Comparison of ENCODE assay signal across 7 mouse cellular contexts in the genomic region with DNA sequence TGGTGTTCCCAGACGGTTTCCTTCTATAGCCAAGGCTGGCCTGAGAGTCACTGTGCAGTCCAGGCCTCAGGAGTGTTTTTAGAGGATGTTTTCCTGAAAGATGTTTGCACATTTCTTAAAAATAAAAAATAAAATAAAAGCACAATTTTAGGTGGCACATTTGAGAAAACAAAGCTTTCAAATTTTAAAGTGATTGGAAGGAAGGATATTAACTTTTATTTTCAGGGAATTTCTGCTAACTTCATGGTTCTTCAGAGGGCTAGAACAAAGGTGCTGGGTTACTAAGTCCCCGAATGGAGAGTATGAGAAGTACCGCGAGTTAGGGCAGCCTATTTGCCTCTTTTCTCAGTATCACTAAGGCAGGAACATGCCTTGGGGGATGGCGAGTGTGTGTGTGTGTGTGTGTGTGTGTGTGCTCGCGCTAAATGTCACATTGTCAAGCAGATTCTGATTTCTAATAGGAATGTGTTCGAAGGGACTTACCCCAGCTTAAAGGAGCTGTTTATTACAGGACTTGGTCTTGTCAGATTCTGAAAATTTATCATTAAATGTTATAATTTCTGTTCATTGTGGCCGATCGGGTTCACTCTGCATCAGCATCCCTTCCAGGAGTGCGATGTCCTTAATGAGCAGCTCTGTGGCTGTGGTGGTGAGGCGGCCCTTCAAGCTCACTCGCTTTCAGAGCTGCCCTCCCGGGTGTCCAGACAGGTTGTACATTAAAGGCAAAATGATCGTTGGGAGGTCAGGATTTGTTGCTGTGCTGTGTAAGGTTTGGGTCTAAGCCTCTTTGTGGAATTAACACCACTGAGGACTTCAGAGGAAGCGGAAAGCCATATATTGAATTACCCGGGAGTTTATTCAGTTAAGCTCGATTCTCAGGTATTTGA. TPM values are rescaled to one million over a fixed set of nuclear protein-coding genes. Genes with fewer than 3 reads are reported as not detected.
A peak's percentile ranks its signal among the peaks of the same experiment; 100 is the strongest.
DNase-seq lines count a peak whose midpoint lies in the region; ATAC-seq lines count a peak whose summit lies in the region.

No protein-coding gene starts in this region.

- no peaks in the 10 kb centered on the region for H3K9me3 ChIP-seq in lung, embryonic 16.5 days (ENCODE audit: control insufficient read depth, low read length)
- H3K9me3 ChIP-seq in midbrain, embryonic 13.5 days = no peaks in the 10 kb centered on the region

- ATAC-seq in lung, embryonic 16.5 days (ENCODE audit: low read depth) = no peak
- no peak; the same call in 1 of the 2 replicates for ATAC-seq in midbrain, embryonic 13.5 days
- no peak for ATAC-seq in activated CD4-positive, CD25-positive, alpha-beta regulatory T cell, adult 4 months

- peak overlapping the region; percentile 74 for H3K4me2 ChIP-seq in lung, embryonic 16.5 days (ENCODE audit: low read depth, low read length)
- peak overlapping the region; percentile 74 for H3K4me2 ChIP-seq in midbrain, embryonic 13.5 days (replicated peaks)

- intact Hi-C loops in heart, postnatal 36 days (cut with DNase I) = loop anchor here (2.0 kb wide), 1 partner anchor 55 kb away; no protein-coding TSS in a partner anchor

- H3K27ac ChIP-seq in lung, embryonic 16.5 days (ENCODE audit: low read length) = peak overlapping the region; percentile 90
- H3K27ac ChIP-seq in midbrain, embryonic 13.5 days = peak overlapping the region; percentile 96

- no peaks in the 10 kb centered on the region for H3K36me3 ChIP-seq in lung, embryonic 16.5 days (ENCODE audit: control insufficient read depth, insufficient read depth, low read length)
- no peaks in the 10 kb centered on the region for H3K36me3 ChIP-seq in midbrain, embryonic 13.5 days

- peaks cover 33% of the 10 kb centered on the region for H3K4me1 ChIP-seq in lung, embryonic 16.5 days (replicated peaks; ENCODE audit: control insufficient read depth, insufficient read depth, low read length)
- peaks cover 51% of the 10 kb centered on the region for H3K4me1 ChIP-seq in midbrain, embryonic 13.5 days (replicated peaks)

- DNase-seq in lung, postnatal 14 days = no peak
- DNase-seq in embryo, embryonic 10.5 days (ENCODE audit: low spot score) = peak; percentile 61
- DNase-seq in heart, postnatal 36 days = peak; percentile 25 to 37
- DNase-seq in ovary, postnatal 10 days (ENCODE audit: low spot score) = no peak

- WGBS in lung, embryonic 16.5 days = 20% methylated on average over 18 of the region's 18 CpGs
- WGBS in midbrain, embryonic 13.5 days = 18% methylated on average over 18 of the region's 18 CpGs

- H3K4me3 ChIP-seq in lung, embryonic 16.5 days (ENCODE audit: low read length) = peak overlapping the region; percentile 95
- H3K4me3 ChIP-seq in midbrain, embryonic 13.5 days (replicated peaks) = peak overlapping the region; percentile 97

- H3K27me3 ChIP-seq in lung, embryonic 16.5 days (ENCODE audit: control insufficient read depth, insufficient read depth, low read depth, low read length) = no peaks in the 10 kb centered on the region
- peaks cover 3% of the 10 kb centered on the region; the same call in 1 of the 2 replicates for H3K27me3 ChIP-seq in midbrain, embryonic 13.5 days

- peak overlapping the region; percentile 96 for H3K9ac ChIP-seq in lung, embryonic 16.5 days (ENCODE audit: low read length)
- H3K9ac ChIP-seq in midbrain, embryonic 13.5 days (replicated peaks) = peak overlapping the region; percentile 94

RNA-seq across cellular contexts. Expression of a gene that starts 1.6 kb away (rescaled TPM):
- 10.2 and 15.2 TPM in 2 replicates for polyA plus RNA-seq in lung, embryonic 16.5 days (2015; fragmentation: Nextera tagmentation; extraction: Ambion mirVana)
- total RNA-seq in heart, postnatal 36 days (2021) = 10 to 100 TPM; 54.6 to 57.8 TPM
- 8.2 and 9.4 TPM in 2 replicates for polyA plus RNA-seq in midbrain, embryonic 13.5 days (2015; fragmentation: Nextera tagmentation; extraction: Ambion mirVana)
- 10 to 100 TPM; 13.2 to 15.4 TPM for polyA plus RNA-seq in activated CD4-positive, CD25-positive, alpha-beta regulatory T cell, adult 4 months (2017; shearing (Covaris generic))

Comparison
In these comparisons a context has a peak if more than half of its experiments do, and no peak if none do; other contexts are left out.
1. DNase-seq: peak in embryo, embryonic 10.5 days (single experiment) and heart, postnatal 36 days (2 of 2); none in lung, postnatal 14 days (single experiment) and ovary, postnatal 10 days (single experiment).